Mouse (Mus musculus) C2C12 (cell line): ENCODE data around the gene Dach1. TPM values are rescaled to one million over a fixed set of nuclear protein-coding genes. Genes with fewer than 3 reads are reported as not detected.

Experiments
- H3K27me3 ChIP-seq: one replicate; pipeline ENCODE4 v1.6.1; 2011; ENCODE audit not compliant: control insufficient read depth, insufficient read depth, insufficient read length
- H3K36me3 ChIP-seq: one replicate; pipeline ENCODE4 v1.6.1; 2011; ENCODE audit not compliant: control insufficient read depth, insufficient read depth
- H3K4me3 ChIP-seq: one replicate; pipeline ENCODE4 v1.5.1; 2011; ENCODE audit warnings: mild to moderate bottlenecking, control low read depth; ENCODE audit not compliant: poor library complexity, insufficient read depth, severe bottlenecking
- H3K79me2 ChIP-seq: one replicate; pipeline ENCODE4 v1.6.1; 2011; ENCODE audit not compliant: control insufficient read depth, insufficient read depth
- H3K79me3 ChIP-seq: one replicate; pipeline ENCODE4 v1.6.1; 2011; ENCODE audit warnings: low read depth, control low read depth
- H3ac ChIP-seq: one replicate; pipeline ENCODE3; 2011; ENCODE audit warnings: low read depth; ENCODE audit not compliant: control insufficient read depth, insufficient read length
- CEBPB ChIP-seq: IDR thresholded peaks from one replicate; pipeline ENCODE4 v1.6.1; 2011; ENCODE audit warnings: low read depth, mild to moderate bottlenecking, control low read depth, moderate library complexity
- CTCF ChIP-seq: IDR thresholded peaks from one replicate; pipeline ENCODE4 v1.5.1; 2011; ENCODE audit not compliant: control insufficient read depth, insufficient read depth, insufficient read length
- FOSL1 ChIP-seq: IDR thresholded peaks from one replicate; pipeline ENCODE4 v1.8.0; 2011; ENCODE audit warnings: mild to moderate bottlenecking, low read length; ENCODE audit not compliant: poor library complexity, insufficient read depth, severe bottlenecking
- MAX ChIP-seq: IDR thresholded peaks from one replicate; pipeline ENCODE4 v1.6.1; 2011; ENCODE audit warnings: mild to moderate bottlenecking, control low read depth
- MYOD1 ChIP-seq: IDR thresholded peaks from one replicate; pipeline ENCODE4 v1.6.1; 2011; ENCODE audit warnings: low read depth; ENCODE audit not compliant: control insufficient read depth, insufficient read length
- MYOG ChIP-seq: IDR thresholded peaks from one replicate; pipeline ENCODE4 v1.6.1; 2011; ENCODE audit not compliant: control insufficient read depth, insufficient read length; ENCODE audit errors: extremely low read depth
- USF1 ChIP-seq: IDR thresholded peaks from one replicate; pipeline ENCODE4 v1.6.1; 2011; ENCODE audit warnings: low read depth, mild to moderate bottlenecking, control low read depth, moderate library complexity
- polyA plus RNA-seq: library from polyadenylated mRNA; unstranded; fragments of >200 nt; fragmentation: generic; extraction: Trizol; gene quantifications from one replicate; pipeline ENCODE4 v1.2.1, GENCODE M21; 2012; ENCODE audit warnings: missing spikeins

The Dach1 gene
- polyA plus RNA-seq, 1 experiment: not detected

- no peaks in the 10 kb centered on the region for H3K27me3 ChIP-seq
- H3K79me3 ChIP-seq: no peaks in the 10 kb centered on the region
- H3ac ChIP-seq: no peak overlapping the region
- no peak for TF ChIP-seq MAX
- no peak for TF ChIP-seq USF1
- no peak for TF ChIP-seq FOSL1
- TF ChIP-seq MYOD1: no peak
- TF ChIP-seq CEBPB: no peak
- no peak for TF ChIP-seq CTCF
- TF ChIP-seq MYOG: no peak
- no peaks in the 10 kb centered on the region for H3K79me2 ChIP-seq
- H3K4me3 ChIP-seq: no peak overlapping the region
- H3K36me3 ChIP-seq: no peaks in the 10 kb centered on the region
These were observed 96.7 kb downstream of the Dach1 start for GRCm38 (mm10) chr14:98072647-98073420.

GRCm38 (mm10) chr14:98071877-98072276, 97.7 kb downstream of the Dach1 start:
- Histone ChIP-seq H3K27me3 (no peaks in the 10 kb centered on the region), H3ac (no peak overlapping the region), H3K36me3 (no peaks in the 10 kb centered on the region), H3K79me3 (no peaks in the 10 kb centered on the region), H3K4me3 (no peak overlapping the region), H3K79me2 (no peaks in the 10 kb centered on the region)
- no peak for TF ChIP-seq MYOD1
- TF ChIP-seq FOSL1: no peak
- TF ChIP-seq MYOG: no peak
- TF ChIP-seq USF1: no peak
- TF ChIP-seq MAX: no peak

GRCm38 (mm10) chr14:98067273-98067905, 102.2 kb downstream of the Dach1 start:
- Histone ChIP-seq H3K4me3 (no peak overlapping the region), H3K79me2 (no peaks in the 10 kb centered on the region), H3K36me3 (no peaks in the 10 kb centered on the region), H3K27me3 (no peaks in the 10 kb centered on the region), H3K79me3 (no peaks in the 10 kb centered on the region), H3ac (no peak overlapping the region)
- TF ChIP-seq CEBPB (peak; percentile 23), USF1 (no peak)

- no peak for TF ChIP-seq MAX
- no peak for TF ChIP-seq MYOG
- no peak for TF ChIP-seq CEBPB
- TF ChIP-seq USF1: no peak
- no peak for TF ChIP-seq CTCF
- no peak for TF ChIP-seq MYOD1
- TF ChIP-seq FOSL1: no peak
- H3K36me3 ChIP-seq: no peaks in the 10 kb centered on the region
- no peak overlapping the region for H3ac ChIP-seq
- no peaks in the 10 kb centered on the region for H3K27me3 ChIP-seq
- H3K79me3 ChIP-seq: no peaks in the 10 kb centered on the region
- no peaks in the 10 kb centered on the region for H3K79me2 ChIP-seq
- no peak overlapping the region for H3K4me3 ChIP-seq
These were observed 105.4 kb downstream of the Dach1 start for GRCm38 (mm10) chr14:98064190-98064589.

GRCm38 (mm10) chr14:98049329-98049728, 120.2 kb downstream of the Dach1 start:
- no peaks in the 10 kb centered on the region for H3K36me3 ChIP-seq
- H3K27me3 ChIP-seq: no peaks in the 10 kb centered on the region
- H3K4me3 ChIP-seq: no peak overlapping the region
- no peaks in the 10 kb centered on the region for H3K79me2 ChIP-seq
- H3K79me3 ChIP-seq: no peaks in the 10 kb centered on the region
- no peak overlapping the region for H3ac ChIP-seq
- TF ChIP-seq CEBPB (no peak), CTCF (no peak), MYOG (no peak), USF1 (no peak), FOSL1 (no peak), MAX (no peak), MYOD1 (no peak)

- H3K36me3 ChIP-seq: no peaks in the 10 kb centered on the region
- H3K79me2 ChIP-seq: no peaks in the 10 kb centered on the region
- no peak overlapping the region for H3ac ChIP-seq
- H3K79me3 ChIP-seq: no peaks in the 10 kb centered on the region
- no peak for TF ChIP-seq CTCF
- TF ChIP-seq MYOD1: no peak
- no peak for TF ChIP-seq FOSL1
- TF ChIP-seq MAX: no peak
- TF ChIP-seq CEBPB: no peak
- no peak for TF ChIP-seq USF1
- TF ChIP-seq MYOG: no peak
- no peaks in the 10 kb centered on the region for H3K27me3 ChIP-seq
- no peak overlapping the region for H3K4me3 ChIP-seq
These were observed 121.2 kb downstream of the Dach1 start for GRCm38 (mm10) chr14:98048403-98048802.
